Mouse (Mus musculus) gastrocnemius, postnatal 14 days (tissue): ENCODE measurements around the gene Manba. TPM values are rescaled to one million over a fixed set of nuclear protein-coding genes. Genes with fewer than 3 reads are reported as not detected.
A peak's percentile ranks its signal among the peaks of the same experiment; 100 is the strongest.
"Not testable (repeated sequence)": the region's sequence is repeated elsewhere in the genome, so short reads cannot be mapped to it uniquely, and the experiment has no call there.

Experiments used
- DNase-seq: peaks from one replicate; pipeline ENCODE4 v3.0.0; 2021; ENCODE audit warnings: mixed read lengths
- intact Hi-C: fragments of 180-260 bp; cut with DNase I; formaldehyde crosslinking; loops from one replicate; pipeline ENCODE4 v1.15.1; 2025; ENCODE audit warnings: low total_unique reads
- long read RNA-seq, 2 experiments: library from polyadenylated mRNA; stranded (forward); transcript quantifications; one replicate each; pipeline ENCODE4 v2.0.0; 2021
- total RNA-seq, 2 experiments: library from RNA; stranded (reverse); gene quantifications; 2 replicates each; pipeline ENCODE4 v1.2.3; 2021

Manba gene
- 1 to 10 TPM; 4.6 to 6.6 TPM for total RNA-seq
- long read RNA-seq, experiment 1, transcript Manba-201 (17 exons, 3,675 nt): major isoform, 6 of 6 reads
- long read RNA-seq, experiment 1, partial matches to known transcripts: 0 of 6 reads
- long read RNA-seq, experiment 1, other reads (novel, unspliced or antisense): 0 of 6 reads
- long read RNA-seq, experiment 2, transcript Manba-201 (17 exons, 3,675 nt): major isoform, 6 of 8 reads
- long read RNA-seq, experiment 2, partial matches to known transcripts: 0 of 8 reads
- long read RNA-seq, experiment 2, other reads (novel, unspliced or antisense): 2 of 8 reads

GRCm38 (mm10) chr3:135485128-135485899 is at the start of gene Manba:
Manba (plus strand) TSS chr3:135485611.
- intact Hi-C loops: no loop called here
- peak; percentile 81 for DNase-seq

DNA sequence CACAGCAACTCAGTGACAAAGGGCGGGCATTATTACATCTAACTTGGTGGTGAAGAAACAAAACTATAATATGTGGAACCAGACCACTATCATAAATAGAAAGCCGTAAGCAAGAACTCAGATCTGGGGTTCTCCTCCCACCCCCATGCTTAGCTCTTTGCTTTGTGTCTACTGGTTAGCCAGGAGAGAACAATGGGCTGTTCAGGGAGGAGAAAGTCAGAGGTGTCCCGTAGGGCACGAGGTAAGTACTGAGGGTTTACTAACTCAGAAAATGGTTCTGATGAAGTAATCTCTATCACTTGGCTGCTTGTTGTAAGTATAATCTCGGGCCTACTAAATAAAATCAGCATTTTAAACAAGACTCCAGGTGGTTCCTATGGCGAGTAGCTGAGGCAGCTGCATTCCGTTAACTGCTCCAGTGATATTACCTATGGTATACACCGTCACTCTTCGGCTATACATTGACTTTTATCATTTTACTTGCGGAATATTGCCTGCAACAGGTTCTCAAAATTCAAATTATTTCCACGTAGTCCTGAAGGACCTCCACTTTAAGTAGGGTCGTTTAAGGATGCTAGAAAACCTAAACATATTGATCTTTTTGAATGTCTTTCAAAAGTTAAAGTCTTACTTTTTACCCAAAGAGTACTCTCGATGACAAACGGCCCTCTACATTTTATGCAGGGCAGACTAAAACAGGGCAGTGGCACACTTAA is 48.4 kb upstream of the Manba start:
- intact Hi-C loops: no loop called here
- no peak for DNase-seq

GRCm38 (mm10) chr3:135437758-135438495 is 47.5 kb upstream of the Manba start, which contains the start of gene Ube2d3:
Ube2d3 (plus strand) TSS chr3:135438149.
- intact Hi-C loops: no loop called here
- peak; percentile 99 for DNase-seq

GRCm38 (mm10) chr3:135438531-135438912 is 46.9 kb upstream of the Manba start:
- intact Hi-C loops: no loop called here
- DNase-seq: peak; percentile 95

GRCm38 (mm10) chr3:135438913-135439531 is 46.4 kb upstream of the Manba start:
- DNase-seq: peak; percentile 87
- intact Hi-C loops: no loop called here

DNA sequence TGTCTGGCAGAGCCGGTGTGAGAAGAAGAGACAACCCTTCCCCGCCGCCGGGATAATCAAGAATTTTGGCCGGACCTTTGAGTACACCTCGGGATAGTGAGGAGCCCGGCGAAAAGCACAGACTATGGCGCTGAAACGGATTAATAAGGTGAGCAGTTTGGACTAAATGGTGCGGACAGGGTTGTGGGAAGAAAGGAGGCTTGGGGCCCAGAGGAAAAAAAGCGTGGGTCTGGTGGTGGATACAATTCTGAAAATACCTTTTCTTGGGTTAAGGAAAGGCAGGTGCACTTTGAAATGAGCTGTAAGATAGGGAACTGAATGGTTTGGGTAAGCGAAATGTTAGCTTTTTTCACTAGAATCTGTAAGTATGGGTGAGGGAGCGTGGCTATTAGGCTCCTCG is 45.8 kb upstream of the Manba start:
- no peak for DNase-seq
- intact Hi-C loops: no loop called here

DNA sequence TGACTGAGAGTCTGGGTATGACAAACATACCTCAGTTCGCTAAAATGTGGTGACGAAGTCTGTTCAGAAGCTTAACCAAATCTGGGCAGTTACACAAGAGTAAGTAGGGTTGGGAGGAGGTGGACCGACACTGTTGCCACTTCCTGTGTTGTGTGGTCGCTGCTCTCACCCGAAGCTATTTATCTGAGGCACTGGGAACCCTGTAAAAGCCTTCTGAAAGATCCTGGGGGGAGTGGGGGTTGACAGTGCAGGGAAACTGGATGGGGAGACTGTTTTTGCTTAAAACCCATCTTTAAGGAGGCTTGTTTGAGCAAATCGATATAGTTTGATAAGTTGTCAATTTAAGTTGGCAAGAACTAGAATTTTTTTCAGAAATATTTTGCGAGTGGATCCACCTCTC is 45.2 kb upstream of the Manba start:
- DNase-seq: no peak

DNA sequence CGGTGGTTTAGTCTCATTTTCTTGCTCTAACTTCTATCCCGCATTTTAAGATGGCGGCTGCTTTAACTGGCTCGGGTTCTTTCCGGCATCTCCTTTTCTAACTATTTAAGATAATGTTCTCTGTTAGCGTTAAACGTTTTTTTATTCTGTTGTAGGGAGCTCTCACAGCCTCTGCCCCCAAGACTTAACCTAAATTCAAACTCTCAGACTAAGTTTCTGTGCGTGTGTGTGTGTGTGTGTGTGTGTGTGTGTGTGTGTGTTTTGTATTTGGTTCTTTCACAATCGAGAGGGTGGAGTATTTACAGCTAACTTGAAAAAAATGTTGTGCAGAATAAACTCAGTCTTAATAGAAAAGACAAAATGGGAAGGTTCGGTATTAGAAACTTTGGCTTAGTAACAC is 44.8 kb upstream of the Manba start:
- no peak for DNase-seq
- intact Hi-C loops: no loop called here

More for the DNA sequence above, 45.2 kb upstream of the Manba start:
- intact Hi-C loops: no loop called here

DNA sequence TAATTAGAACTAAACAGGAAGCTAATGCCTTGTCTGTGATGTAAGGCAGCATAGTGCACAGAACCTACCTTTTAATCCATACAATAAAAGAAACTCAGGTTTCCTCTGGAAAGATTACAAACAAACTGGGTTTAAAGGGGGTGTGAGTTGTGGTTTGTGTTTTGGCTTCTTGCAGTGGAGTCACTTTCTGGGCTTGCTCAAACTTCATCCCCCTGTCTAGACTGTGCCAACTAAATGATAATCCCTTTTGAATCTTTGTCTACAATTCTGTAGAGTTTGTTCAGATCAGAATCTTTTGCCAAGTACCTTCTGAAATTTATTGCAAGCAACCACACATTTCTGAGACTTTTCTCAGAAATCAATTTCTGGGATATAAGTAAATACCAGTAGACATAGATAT is 40.5 kb upstream of the Manba start:
- intact Hi-C loops: no loop called here
- DNase-seq: no peak

GRCm38 (mm10) chr3:135458981-135459380 is 26.4 kb upstream of the Manba start:
- intact Hi-C loops: no loop called here
- DNase-seq: no peak

- intact Hi-C loops: no loop called here
- DNase-seq: no peak
Observed at GRCm38 (mm10) chr3:135468402-135468801, 17.0 kb upstream of the Manba start.

- no peak for DNase-seq
- intact Hi-C loops: no loop called here
Observed at GRCm38 (mm10) chr3:135469146-135469545, 16.3 kb upstream of the Manba start.

GRCm38 (mm10) chr3:135469974-135470373 is 15.4 kb upstream of the Manba start:
- intact Hi-C loops: no loop called here
- DNase-seq: peak; percentile 63

GRCm38 (mm10) chr3:135470823-135471222 is 14.6 kb upstream of the Manba start:
- DNase-seq: no peak
- intact Hi-C loops: no loop called here

DNA sequence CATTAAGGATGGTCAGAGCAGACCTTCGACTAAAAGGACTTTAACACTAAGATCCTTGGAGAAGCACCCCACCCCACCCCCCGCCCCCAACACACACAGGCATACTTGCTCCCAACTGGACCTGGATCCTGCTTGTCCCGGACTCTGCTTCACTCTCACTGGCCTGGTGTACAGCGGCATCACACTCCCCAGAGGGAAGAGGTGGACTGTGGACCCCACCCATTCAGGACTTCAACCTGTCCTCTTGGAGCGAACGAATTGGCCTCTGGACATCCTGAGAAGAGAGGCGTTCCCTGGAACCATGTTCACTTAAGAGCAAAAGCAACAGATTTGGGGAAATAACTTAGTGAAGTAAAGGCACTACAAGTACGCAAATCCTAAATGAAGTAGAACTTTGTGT is 10.4 kb upstream of the Manba start:
- intact Hi-C loops: no loop called here
- no peak for DNase-seq

- no peak for DNase-seq
- intact Hi-C loops: no loop called here
Observed at GRCm38 (mm10) chr3:135476286-135476685, 9.1 kb upstream of the Manba start.

DNA sequence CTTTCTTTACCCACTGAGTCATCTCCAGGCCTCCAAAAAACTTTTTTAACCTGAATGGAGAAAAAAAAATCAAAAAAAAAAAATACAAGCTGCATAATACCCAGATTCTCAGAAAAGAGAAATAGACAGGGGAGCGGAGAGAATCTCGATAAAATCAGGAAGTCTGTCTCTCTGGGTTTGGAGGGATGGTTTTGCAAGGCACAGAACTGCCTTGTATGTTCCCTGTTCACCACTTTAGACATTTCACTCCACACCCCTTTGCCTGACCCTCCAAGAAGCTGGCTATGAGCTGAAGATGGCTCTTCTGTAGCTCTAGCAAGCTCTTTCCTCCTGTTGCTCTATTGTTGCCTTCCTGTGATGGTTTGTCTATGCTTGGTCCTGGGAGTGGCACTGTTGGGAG is 8.4 kb upstream of the Manba start:
- no peak for DNase-seq
- intact Hi-C loops: no loop called here

DNA sequence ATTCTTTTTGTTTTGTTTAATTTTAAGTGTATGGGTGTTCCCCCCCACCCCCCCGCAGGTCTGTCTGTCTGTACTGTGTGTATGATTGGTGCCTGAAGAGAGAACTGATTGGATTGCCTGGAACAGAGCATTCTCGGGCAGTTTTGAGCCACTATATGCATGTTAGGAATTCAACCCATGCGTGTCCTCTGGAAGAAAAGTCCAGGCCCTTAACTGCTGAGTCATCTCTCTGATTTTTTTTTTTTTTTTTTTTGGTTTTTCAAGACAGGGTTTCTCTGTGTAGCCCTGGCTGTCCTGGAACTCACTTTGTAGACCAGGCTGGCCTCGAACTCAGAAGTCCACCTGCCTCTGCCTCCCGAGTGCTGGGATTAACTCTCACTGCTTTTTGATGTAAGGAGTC is 6.3 kb upstream of the Manba start:
- DNase-seq, intact Hi-C loops: not testable (repeated sequence)

DNA sequence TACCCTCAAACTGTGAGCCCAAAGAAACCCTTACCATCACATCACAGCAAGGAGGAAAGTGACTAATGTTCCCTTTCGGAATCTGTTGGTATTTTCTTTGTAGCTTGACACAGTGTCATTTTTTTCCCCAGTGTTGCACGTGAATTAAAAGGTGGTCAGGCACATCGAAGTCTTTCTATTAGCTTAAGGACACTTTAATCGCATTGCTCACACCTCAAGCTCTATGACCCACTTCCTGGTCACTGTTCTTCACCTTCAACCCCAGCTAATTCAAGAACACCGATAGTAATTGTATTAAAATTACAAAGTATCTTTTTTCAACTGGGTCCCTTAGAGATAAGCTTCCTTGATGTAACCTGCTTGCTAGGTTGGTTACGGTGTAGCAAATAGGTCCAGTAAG is 4.6 kb upstream of the Manba start:
- no peak for DNase-seq
- intact Hi-C loops: no loop called here
